Mouse (Mus musculus) adrenal gland, adult (tissue): ENCODE measurements around the gene Itga9.

Source experiments
- DNase-seq, 2 experiments: peaks; one replicate each; pipeline ENCODE4 v3.0.0; 2022 to 2023; ENCODE audit warnings: low spot score in 1 of 2; ENCODE audit not compliant: inconsistent age in 2 of 2

The Itga9 gene

DNA sequence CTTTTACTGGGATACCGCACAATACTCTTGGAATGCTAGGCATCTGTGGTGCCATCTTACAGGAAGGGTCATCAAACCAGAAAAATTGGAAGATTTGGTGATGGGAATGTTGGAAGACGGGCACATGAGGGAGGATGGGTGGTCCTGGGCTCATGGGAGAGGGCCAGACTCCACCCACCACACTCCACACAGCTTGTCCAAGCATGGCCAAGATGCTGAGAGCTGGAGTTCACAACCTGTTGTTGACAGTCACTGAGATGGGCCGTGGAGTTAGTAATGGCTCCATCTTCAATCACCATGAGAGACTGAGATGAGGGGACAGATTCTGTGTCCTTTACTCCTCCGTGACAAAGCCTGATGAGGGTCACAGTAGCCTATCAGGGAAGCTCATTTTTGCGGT, 207.0 kb downstream of the Itga9 start:
- no peak for DNase-seq

DNA sequence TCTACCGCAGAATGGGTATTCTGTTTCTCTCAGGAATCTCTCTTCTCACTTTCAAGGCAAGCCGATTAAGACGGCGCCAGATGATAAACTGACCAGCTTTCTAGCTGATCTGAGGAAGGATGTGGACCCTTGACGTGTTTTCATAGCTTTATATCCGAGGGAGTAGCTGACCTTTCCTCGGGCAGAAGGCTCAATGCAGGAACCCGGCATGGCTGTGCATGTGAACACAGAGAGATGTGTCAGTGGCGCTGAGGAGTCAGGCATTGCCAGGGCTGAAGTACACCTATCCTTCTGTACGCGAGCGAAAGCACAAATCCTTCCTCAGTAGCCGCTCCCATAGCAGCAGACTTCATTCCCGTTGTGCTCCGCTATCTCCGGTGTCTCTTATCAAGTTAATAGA, 207.6 kb downstream of the Itga9 start:
- peak in 1 of 2 experiments; percentile 33 for DNase-seq

DNA sequence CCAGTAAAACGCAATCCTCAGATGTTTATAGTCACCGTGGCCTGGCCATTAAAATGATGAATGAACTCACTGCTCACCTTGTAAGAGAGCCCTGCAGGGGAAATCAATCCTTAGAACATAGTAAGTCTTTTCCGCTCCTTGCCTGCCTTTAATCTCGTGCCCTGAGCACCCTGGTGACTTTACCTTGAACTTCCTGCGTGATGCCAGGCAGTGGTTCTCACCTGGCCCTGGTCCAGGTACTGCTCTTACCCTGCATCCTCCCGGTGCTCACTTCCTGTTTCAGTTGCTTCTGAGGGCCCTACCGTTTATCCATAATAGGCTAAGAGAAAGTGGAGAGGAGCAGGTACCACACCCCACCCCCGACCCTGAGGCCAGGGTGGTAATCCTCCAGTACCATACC, 208.0 kb downstream of the Itga9 start:
- peak; percentile 30 to 69 for DNase-seq

DNA sequence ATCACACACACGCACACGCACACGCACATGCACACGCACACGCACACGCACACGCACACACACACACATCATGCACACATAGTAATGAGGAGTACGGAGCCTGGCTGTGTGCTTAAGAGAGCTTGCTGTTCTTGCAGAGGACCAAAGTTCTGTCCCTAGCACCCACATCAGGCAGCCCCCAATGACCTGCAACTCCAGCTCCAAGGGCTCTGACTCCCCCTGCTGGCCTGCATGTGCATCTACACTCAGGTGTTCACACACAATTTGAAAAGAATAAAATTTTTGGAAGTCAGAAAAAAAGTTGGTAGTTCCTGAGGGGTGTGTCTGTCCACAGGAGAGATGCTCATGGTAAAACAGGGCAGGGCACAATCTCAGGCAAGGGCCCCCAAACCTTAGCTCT, 209.1 kb downstream of the Itga9 start:
- DNase-seq: no peak

DNA sequence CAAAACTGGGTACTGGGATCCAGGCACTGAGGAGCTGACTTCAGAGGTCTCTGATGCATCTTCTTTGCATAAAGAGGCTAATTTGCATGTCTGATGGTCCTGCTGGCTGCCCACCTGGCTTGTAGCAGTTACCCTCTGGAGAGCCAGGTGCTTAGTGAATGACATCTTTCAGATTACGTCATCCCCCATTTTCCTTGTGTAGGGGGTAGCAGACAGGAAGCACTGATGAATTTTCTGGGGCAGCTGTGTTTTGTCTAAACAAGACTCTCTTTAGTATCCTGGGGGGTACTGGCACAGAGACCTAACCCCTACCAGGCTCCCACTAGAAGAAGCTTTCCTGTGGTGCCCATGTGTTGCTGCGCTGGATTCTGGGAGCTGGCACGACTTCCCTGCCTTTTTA, 212.0 kb downstream of the Itga9 start:
- DNase-seq: no peak

DNA sequence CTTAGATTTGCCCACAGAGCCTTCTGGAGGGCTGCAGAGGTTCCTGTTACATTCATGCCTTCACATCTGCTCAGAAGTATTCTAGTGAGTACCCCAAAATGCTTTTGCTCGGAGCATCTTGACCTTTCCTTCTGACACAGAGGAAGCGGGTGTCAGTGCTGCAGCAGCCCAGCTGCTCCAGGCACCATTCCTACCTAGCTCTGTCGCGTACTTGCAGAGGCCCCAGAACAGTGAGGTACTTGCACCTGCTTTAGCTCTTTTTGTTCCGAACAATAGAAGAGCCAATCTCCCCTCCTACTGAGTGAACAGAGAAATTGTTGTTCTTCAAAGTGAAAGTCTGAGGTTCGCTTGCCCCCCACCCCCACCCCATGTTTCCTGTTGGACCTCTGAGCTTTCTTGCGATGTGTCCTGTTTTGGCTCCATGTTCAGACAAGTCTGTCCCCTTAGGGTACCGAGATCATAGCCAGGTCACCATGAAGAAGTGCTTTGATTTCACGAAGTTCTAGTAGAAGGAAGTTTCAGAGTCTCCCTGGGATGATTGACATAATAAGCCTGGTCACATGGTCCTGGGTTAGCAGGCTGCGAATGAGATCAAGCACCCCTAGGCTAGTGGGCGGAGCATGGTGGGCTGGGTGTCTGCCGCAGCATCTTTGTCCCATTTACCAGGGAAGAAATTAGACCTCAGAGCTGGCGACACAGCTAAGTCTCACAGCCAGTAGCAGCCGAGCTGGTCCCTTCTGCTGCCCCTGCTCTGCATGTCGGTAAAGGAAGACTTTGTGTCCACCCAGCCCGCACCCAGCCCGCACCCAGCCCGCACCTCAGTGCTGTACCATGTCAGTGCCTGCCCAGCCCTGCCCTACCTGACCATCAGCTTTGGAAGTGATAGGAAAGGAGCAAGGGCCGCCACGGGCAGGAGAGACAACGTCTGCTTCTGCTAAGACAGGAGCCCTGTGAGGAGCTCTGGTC, 215.0 kb downstream of the Itga9 start:
- DNase-seq: no peak

DNA sequence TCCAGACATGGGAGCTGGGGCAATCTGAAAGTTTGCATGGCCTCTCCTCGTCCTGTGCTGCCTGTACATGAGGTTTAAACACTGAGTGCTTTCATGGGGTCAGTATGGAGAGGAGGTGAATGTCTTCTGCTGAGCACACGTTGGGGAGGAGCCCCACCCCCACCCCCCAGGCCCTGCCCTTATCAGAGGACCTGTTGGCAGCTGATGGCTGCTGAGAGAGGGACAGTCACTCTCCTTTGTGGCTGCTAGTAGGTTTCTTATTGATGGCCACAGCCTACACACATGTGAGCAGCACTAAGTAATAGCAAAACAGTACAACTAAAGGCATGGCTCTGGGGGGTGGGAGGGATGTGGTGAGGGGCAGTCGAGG, 215.7 kb downstream of the Itga9 start:
- no peak for DNase-seq

DNA sequence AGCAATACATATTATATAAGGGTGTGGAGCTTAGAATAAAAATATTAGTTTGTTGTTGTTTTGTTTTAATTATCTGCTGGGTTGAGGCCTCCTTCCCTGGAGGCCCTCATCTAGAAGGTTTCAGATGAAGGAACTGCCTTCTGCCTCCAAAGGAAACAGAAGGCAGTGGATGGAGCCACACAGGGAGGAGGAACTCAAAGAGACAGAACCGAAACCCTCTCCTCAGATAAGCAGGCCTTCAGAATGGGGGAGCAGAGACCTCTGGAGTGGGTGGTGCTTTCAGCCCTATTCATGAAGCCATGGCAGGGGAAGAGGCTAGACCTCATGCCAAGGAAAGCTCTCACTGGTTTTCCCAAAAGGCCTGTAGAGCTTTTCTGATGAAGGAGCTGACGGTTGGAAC, 216.1 kb downstream of the Itga9 start:
- DNase-seq: no peak

DNA sequence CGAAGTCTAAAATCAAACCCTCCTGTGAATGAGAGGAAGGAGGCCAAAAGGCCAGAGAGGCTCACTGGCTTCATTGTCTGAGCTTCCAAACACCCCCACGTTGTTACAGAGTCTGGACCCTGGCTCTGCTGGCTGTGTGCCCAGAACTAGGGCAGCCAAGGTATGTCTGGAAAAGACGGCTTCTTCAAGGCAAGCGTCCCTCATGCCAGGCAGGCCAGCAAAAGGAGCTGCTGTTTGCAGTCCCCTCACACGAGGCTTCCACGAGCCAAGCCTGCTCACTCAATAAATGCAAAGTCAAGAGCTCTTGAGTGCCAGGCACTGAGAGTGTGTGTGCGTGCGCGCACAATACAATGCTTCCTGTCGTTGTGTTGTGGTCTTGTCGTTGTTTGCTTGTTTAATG, 224.6 kb downstream of the Itga9 start:
- peak in 1 of 2 experiments; percentile 37 for DNase-seq

DNA sequence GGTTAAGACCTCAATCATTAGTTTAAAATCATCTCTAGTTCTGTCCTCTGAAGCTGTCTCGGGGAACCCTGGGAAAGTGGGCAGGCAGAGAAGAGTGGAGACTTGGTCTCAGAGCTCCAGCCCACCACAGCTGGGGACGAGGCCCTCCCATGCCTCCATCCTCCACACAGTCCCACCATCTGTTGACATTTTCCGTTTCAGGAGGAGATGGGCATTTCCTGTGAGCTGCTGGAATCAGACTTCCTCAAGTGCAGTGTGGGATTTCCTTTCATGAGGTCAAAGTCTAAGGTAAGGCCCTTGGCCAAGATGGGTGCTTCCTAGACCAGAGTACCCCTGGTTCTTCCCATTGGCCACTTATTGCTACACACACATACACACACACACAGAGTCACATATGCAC, 226.0 kb downstream of the Itga9 start:
- DNase-seq: no peak

DNA sequence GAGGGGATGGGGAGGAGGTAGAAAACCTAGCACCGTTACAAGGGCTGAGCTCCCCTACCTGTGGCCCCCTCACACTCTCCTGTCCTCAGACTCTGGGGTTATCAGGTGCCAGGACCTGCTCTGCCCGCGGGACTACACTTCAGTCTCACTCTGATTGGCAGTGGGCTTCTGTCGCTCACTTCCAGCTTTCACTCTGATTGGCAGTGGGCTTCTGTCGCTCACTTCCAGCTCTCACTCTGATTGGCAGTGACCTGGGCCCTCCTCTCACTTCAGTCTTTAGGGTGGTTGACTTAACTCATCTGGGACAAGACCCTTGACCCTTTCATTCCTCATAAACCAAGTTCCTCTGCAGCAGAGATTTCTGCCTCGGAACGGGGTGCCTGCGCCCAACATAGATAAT, 226.9 kb downstream of the Itga9 start:
- no peak for DNase-seq

DNA sequence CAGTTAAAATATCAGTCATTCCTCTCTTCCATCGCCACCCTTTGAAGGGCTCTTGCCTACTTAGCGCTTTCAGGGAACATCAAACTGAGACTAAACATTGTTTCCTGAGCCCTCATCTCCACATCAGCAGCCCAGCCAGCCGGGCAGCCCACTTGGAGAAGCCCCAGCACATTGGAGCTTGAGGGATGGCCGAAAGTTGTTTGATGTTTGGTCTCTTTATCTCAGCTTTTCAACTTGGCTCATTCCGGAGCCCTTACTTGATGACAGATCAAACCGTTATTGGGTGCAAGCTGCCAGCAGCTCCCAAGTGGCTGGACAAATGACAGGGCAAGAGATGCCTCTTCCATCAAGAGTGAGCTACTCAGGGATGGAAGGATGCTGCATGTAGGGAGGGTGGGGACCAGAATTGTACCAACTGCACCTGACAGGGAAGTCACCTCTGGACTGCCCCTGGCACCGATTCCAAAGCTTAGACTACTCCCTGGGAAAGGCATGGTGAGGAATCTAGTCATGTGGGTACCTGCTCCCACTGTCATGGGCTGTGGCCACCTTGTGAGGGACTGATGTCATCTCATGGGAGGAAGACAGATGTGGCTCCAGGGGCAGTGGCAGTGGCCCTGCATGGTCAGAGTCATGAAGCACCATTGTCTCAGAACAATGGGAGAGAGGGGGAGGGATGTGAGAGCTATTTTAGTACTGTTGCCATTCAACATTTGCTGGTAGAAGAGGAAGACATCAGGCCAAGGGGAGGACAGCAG, 232.6 kb downstream of the Itga9 start:
- DNase-seq: no peak

- peak; percentile 25 to 66 for DNase-seq
Observed at GRCm38 (mm10) chr9:118841247-118841646, 234.8 kb downstream of the Itga9 start.

GRCm38 (mm10) chr9:118841907-118842432, 235.5 kb downstream of the Itga9 start:
- DNase-seq: peak in 1 of 2 experiments; percentile 46

GRCm38 (mm10) chr9:118843711-118844110, 237.2 kb downstream of the Itga9 start:
- no peak for DNase-seq

DNA sequence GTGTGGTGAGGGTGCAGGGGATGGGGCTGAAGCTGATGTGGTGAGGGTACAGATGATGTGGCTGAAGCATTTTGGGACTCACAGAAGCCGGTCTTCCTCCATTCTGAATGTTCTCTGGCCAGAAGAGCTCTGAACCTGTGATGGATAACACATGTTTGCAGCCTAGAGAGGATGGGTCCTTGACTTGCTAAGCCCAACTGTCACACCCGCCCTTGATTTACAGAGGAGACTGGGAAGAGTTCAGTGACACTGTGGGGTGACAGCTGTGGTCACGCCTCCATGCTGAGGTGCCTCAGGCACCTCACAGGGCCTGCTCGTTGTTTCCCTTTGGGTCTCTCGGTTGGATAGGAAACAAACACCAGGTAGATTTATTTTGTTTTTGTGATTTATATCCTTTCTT, 238.5 kb downstream of the Itga9 start:
- peak in 1 of 2 experiments; percentile 51 for DNase-seq

GRCm38 (mm10) chr9:118846766-118847165, 240.3 kb downstream of the Itga9 start:
- DNase-seq: peak in 1 of 2 experiments; percentile 63

DNA sequence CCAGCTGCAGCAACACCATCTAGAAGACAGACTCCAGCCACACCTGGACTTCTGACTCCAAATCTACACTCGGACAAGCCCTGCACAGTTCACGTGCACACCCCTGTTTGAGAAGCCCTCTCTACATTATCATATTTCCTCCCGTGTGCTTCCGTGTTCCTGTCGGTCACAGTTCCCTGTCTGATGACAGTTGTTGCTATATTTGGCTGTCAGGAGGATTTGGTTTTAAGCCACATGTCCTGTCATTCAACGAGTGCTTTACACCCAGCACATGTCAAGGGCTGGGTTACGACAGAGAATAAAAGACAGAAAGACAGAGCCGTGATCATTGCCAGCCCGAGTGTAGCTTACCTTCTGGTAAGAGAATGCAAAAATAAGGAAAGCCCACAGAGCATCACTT, 250.2 kb downstream of the Itga9 start:
- DNase-seq: peak in 1 of 2 experiments; percentile 69

DNA sequence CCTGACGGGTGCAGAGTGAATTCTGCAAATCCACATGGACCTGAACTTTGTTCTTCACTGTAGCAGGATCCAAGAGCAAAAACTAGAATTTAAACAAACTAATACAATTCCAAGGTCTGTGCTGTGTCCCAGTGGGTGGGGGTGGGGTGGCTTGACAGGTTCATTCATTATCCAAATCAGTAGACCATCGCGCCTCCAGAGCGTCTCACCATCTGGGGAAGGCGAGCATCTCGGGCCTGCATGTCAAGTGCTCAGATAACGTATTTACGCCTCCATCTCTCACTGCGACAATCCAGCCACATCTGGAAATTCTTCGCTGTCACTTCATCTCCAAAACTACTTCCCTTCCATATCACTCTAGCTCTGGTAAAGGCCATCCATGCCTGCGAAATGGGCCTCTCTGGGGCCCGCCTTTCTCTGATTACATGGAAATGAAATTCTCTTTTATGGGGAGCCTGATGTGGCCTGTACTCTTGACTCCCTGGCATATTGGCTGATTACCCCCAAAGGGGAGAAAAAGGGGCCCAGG, 254.2 kb downstream of the Itga9 start:
- no peak for DNase-seq

DNA sequence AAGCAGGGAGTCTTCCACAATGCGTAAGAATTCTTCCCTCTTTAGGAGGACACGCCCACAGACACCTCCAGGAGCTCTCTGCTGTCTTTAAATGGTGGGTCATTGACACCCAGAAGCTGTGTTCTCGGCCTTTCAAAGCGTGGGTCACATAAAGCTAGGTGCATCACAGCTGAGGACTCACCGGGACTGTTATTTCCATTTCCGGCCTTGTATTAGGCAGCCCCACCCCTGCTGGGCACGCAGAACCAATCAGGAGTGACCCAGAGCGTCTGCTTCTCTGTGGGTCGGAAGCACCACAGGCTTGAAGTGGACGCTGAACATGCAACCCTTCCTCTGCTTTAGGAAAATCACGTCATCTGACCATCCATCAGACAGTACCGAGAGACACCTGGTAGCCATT, 255.7 kb downstream of the Itga9 start:
- DNase-seq: no peak

DNA sequence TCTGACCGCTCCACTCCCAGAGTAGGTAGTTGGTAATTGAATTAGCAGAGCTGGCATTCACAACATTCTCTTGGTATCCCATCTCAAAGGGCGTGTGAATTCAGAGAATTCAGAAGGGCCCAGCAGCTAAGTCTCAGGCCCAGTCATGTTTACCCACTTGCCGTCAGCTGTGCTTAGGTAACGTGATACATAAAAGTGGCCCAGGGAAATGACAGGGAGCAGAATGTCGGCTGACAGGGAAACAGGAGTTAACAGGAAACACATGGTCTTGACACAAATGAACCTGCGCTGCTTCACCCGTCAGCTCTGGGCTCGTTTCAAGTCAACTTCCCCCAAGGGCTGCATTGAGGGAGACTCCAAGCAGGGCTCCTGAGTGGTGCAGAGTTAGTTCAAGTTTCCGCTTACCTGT, 256.4 kb downstream of the Itga9 start:
- no peak for DNase-seq

DNA sequence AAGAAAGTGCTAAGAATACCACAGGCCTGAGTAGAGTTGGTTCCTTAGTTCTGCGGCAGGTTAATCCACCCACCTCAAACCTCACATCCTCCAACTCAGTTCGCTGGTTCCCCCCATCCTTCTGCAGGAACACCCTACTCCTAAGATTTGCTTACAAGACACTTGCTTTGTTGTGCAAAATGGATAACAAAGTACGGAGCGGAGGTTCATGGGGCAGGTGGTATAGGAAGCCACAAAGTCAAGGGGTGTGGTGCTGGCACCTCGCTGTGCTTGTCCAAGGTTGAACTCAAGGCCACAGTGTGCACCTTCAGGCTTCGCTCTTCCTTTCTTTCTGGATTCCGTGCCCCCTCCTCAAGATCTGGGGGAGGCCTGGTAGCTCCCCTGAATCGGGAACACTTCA, 257.0 kb downstream of the Itga9 start:
- no peak for DNase-seq
